Mouse (Mus musculus): Measurements from ENCODE around the gene Gm44503. TPM values are rescaled to one million over a fixed set of nuclear protein-coding genes. Genes with fewer than 3 reads are reported as not detected.

The Gm44503 gene
- total RNA-seq (2014; rRNA removed) (not detected in 2 replicates), polyA plus RNA-seq (2012; rRNA removed) (not detected in 2 replicates)

GRCm38 (mm10) chr9:72958521-72959450 is at the start of gene Gm44503, which contains the start of gene Dyx1c1:
Gene Gm44503, plus strand, starts transcription at chr9:72958852.
Gene Dyx1c1, plus strand, starts transcription at chr9:72958785.
- no peaks in the 10 kb centered on the region for H3K27me3 ChIP-seq (ENCODE audit: control insufficient read depth, insufficient read depth, low read length)
- DNase-seq (ENCODE audit: extremely low read depth, low read depth, low spot score): peak; percentile 54
- no peaks in the 10 kb centered on the region for H3K79me2 ChIP-seq (ENCODE audit: control insufficient read depth, insufficient read depth, low read length)
- peak within 1 kb of the TSS; percentile 62 for H3K9ac ChIP-seq (ENCODE audit: low read depth, low read length)
- H3K4me1 ChIP-seq (ENCODE audit: control insufficient read depth, insufficient read depth, low read length): no peaks in the 10 kb centered on the region; the same call in 1 of the 2 replicates
- 0 out of 2 replicates have a peak, but pooled peaks have one; percentile 12 for TF ChIP-seq CTCF (IDR thresholded peaks at IDR 0.05; ENCODE audit: low read depth, low read length)
- TF ChIP-seq POLR2A (IDR thresholded peaks at IDR 0.05; ENCODE audit: extremely low read depth, insufficient read depth, low read length): no peak
- WGBS: 4% methylated on average over 43 of the region's 43 CpGs
- no peak within 1 kb of the TSS for H3K27ac ChIP-seq (replicated peaks; ENCODE audit: insufficient read depth, low read depth, low read length)
- H3K4me3 ChIP-seq (ENCODE audit: insufficient read depth, low read depth, low read length): peak within 1 kb of the TSS; percentile 75
- no peaks in the 10 kb centered on the region for H3K36me3 ChIP-seq (ENCODE audit: control insufficient read depth, insufficient read depth, low read length)

- no peaks in the 10 kb centered on the region for H3K27me3 ChIP-seq (ENCODE audit: control insufficient read depth, insufficient read depth, low read length)
- H3K27ac ChIP-seq (replicated peaks; ENCODE audit: insufficient read depth, low read depth, low read length): no peak overlapping the region
- DNase-seq (ENCODE audit: extremely low read depth, low read depth, low spot score): no peak
- no peaks in the 10 kb centered on the region for H3K4me1 ChIP-seq (ENCODE audit: control insufficient read depth, insufficient read depth, low read length)
- H3K79me2 ChIP-seq (ENCODE audit: control insufficient read depth, insufficient read depth, low read length): no peaks in the 10 kb centered on the region
- no peak overlapping the region for H3K9ac ChIP-seq (ENCODE audit: low read depth, low read length)
- TF ChIP-seq CTCF (IDR thresholded peaks at IDR 0.05; ENCODE audit: low read depth, low read length): no peak
- no peak for TF ChIP-seq POLR2A (IDR thresholded peaks at IDR 0.05; ENCODE audit: extremely low read depth, insufficient read depth, low read length)
- no peaks in the 10 kb centered on the region for H3K36me3 ChIP-seq (ENCODE audit: control insufficient read depth, insufficient read depth, low read length)
- no peak overlapping the region for H3K4me3 ChIP-seq (ENCODE audit: insufficient read depth, low read depth, low read length)
- 90% methylated on average over 2 of the region's 2 CpGs for WGBS
Measured at GRCm38 (mm10) chr9:72911381-72911780, 47.3 kb upstream of the Gm44503 start.

- H3K27ac ChIP-seq (replicated peaks; ENCODE audit: insufficient read depth, low read depth, low read length): 0 out of 2 replicates have a peak overlapping the region, but pooled peaks have one; percentile 2
- no peaks in the 10 kb centered on the region for H3K27me3 ChIP-seq (ENCODE audit: control insufficient read depth, insufficient read depth, low read length)
- no peak overlapping the region for H3K9ac ChIP-seq (ENCODE audit: low read depth, low read length)
- no peaks in the 10 kb centered on the region for H3K79me2 ChIP-seq (ENCODE audit: control insufficient read depth, insufficient read depth, low read length)
- peak; percentile 86 for DNase-seq (ENCODE audit: extremely low read depth, low read depth, low spot score)
- no peaks in the 10 kb centered on the region for H3K4me1 ChIP-seq (ENCODE audit: control insufficient read depth, insufficient read depth, low read length)
- 13% methylated on average over 6 of the region's 6 CpGs for WGBS
- TF ChIP-seq CTCF (IDR thresholded peaks at IDR 0.05; ENCODE audit: low read depth, low read length) (no peak), POLR2A (IDR thresholded peaks at IDR 0.05; ENCODE audit: extremely low read depth, insufficient read depth, low read length) (no peak)
- no peaks in the 10 kb centered on the region for H3K36me3 ChIP-seq (ENCODE audit: control insufficient read depth, insufficient read depth, low read length)
- H3K4me3 ChIP-seq (ENCODE audit: insufficient read depth, low read depth, low read length): no peak overlapping the region
Measured at GRCm38 (mm10) chr9:72913551-72913950, 45.1 kb upstream of the Gm44503 start.

GRCm38 (mm10) chr9:72915728-72916127 is 42.9 kb upstream of the Gm44503 start:
- TF ChIP-seq POLR2A (IDR thresholded peaks at IDR 0.05; ENCODE audit: extremely low read depth, insufficient read depth, low read length) (no peak), CTCF (IDR thresholded peaks at IDR 0.05; ENCODE audit: low read depth, low read length) (no peak)
- WGBS: 76% methylated on average over 7 of the region's 7 CpGs
- Histone ChIP-seq H3K79me2 (ENCODE audit: control insufficient read depth, insufficient read depth, low read length) (no peaks in the 10 kb centered on the region), H3K27ac (replicated peaks; ENCODE audit: insufficient read depth, low read depth, low read length) (no peak overlapping the region), H3K27me3 (ENCODE audit: control insufficient read depth, insufficient read depth, low read length) (no peaks in the 10 kb centered on the region), H3K9ac (ENCODE audit: low read depth, low read length) (no peak overlapping the region), H3K36me3 (ENCODE audit: control insufficient read depth, insufficient read depth, low read length) (no peaks in the 10 kb centered on the region), H3K4me1 (ENCODE audit: control insufficient read depth, insufficient read depth, low read length) (no peaks in the 10 kb centered on the region), H3K4me3 (ENCODE audit: insufficient read depth, low read depth, low read length) (no peak overlapping the region)
- DNase-seq (ENCODE audit: extremely low read depth, low read depth, low spot score): no peak

GRCm38 (mm10) chr9:72923068-72923467 is 35.6 kb upstream of the Gm44503 start:
- Histone ChIP-seq H3K27ac (replicated peaks; ENCODE audit: insufficient read depth, low read depth, low read length) (no peak overlapping the region), H3K27me3 (ENCODE audit: control insufficient read depth, insufficient read depth, low read length) (peaks cover 10% of the 10 kb centered on the region)

More at GRCm38 (mm10) chr9:72923068-72923467, 35.6 kb upstream of the Gm44503 start:
- TF ChIP-seq CTCF (IDR thresholded peaks at IDR 0.05; ENCODE audit: low read depth, low read length) (no peak), POLR2A (IDR thresholded peaks at IDR 0.05; ENCODE audit: extremely low read depth, insufficient read depth, low read length) (no peak)
- DNase-seq (ENCODE audit: extremely low read depth, low read depth, low spot score): no peak
- no peaks in the 10 kb centered on the region for H3K4me1 ChIP-seq (ENCODE audit: control insufficient read depth, insufficient read depth, low read length)
- H3K36me3 ChIP-seq (ENCODE audit: control insufficient read depth, insufficient read depth, low read length): no peaks in the 10 kb centered on the region
- H3K4me3 ChIP-seq (ENCODE audit: insufficient read depth, low read depth, low read length): no peak overlapping the region
- 83% methylated on average over 3 of the region's 3 CpGs for WGBS
- H3K79me2 ChIP-seq (ENCODE audit: control insufficient read depth, insufficient read depth, low read length): no peaks in the 10 kb centered on the region
- no peak overlapping the region for H3K9ac ChIP-seq (ENCODE audit: low read depth, low read length)
